Mouse (Mus musculus) Patski (cell line): ENCODE data around the gene Dusp18. TPM values are rescaled to one million over a fixed set of nuclear protein-coding genes. Genes with fewer than 3 reads are reported as not detected.

Experiments used
- ATAC-seq: fragments of 100-300 bp; one replicate; pipeline ENCODE4 v1.8.0; 2021
- CTCF ChIA-PET: fragments of 350-600 bp; sonication (Branson Sonifier 250); formaldehyde crosslinking; loops from one replicate; lab custom pipeline; 2022; ENCODE audit warnings: inconsistent platforms; lab: Charles Lee
- POLR2A ChIA-PET: fragments of 350-600 bp; sonication (Branson Sonifier 250); formaldehyde crosslinking; loops from one replicate; lab custom pipeline; 2022; ENCODE audit warnings: antibody characterized with exemption, inconsistent platforms; lab: Charles Lee
- DNase-seq: peaks from one replicate; pipeline ENCODE4 v3.0.0-alpha.2; 2011; ENCODE audit warnings: low read depth, low spot score
- H3K27me3 ChIP-seq: fragments of 371-371 bp; one replicate; pipeline ENCODE4 v1.5.1; 2021
- CTCF ChIP-seq: fragments of 100-300 bp; IDR thresholded peaks from one replicate; pipeline ENCODE4 v1.5.1; 2021
- in situ Hi-C: fragments of 300-500 bp; cut with MboI; formaldehyde crosslinking; loops from 3 replicates; pipeline ENCODE4 v1.11.1; 2018; ENCODE audit warnings: low pct_unique_long_range_greater_than_20kb, mixed read lengths
- polyA plus RNA-seq: library from polyadenylated mRNA; unstranded; gene quantifications from one replicate; pipeline ENCODE4 v1.2.3, GENCODE M21; 2021

Gene Dusp18
- polyA plus RNA-seq, 1 experiment from 2014 or later: 16.4 TPM

- H3K27me3 ChIP-seq: peaks cover 48% of the 10 kb centered on the region
- POLR2A ChIA-PET: no interaction called here
- CTCF ChIA-PET: no interaction called here
- in situ Hi-C loops: no loop called here
- DNase-seq (no peak), ATAC-seq (no peak)
- no peak for TF ChIP-seq CTCF
Measured at GRCm38 (mm10) chr11:3937321-3937874, 42.4 kb downstream of the Dusp18 start.

- ChIA-PET POLR2A (no interaction called here), CTCF (no interaction called here)
- no peak for ATAC-seq
- peaks cover 63% of the 10 kb centered on the region for H3K27me3 ChIP-seq
- no peak for DNase-seq
- in situ Hi-C loops: no loop called here
- TF ChIP-seq CTCF: no peak
Measured at GRCm38 (mm10) chr11:3941371-3941770, 46.3 kb downstream of the Dusp18 start.

GRCm38 (mm10) chr11:3946386-3946785 lies 51.3 kb downstream of the Dusp18 start:
- ChIA-PET CTCF (no interaction called here), POLR2A (no interaction called here)
- in situ Hi-C loops: no loop called here
- ATAC-seq (no peak), DNase-seq (no peak)
- H3K27me3 ChIP-seq: peaks cover 38% of the 10 kb centered on the region
- no peak for TF ChIP-seq CTCF

Other genes with a start within 250 kb of the Dusp18 start
- gene Morc2a, start 246.0 kb upstream of the Dusp18 start, polyA plus RNA-seq: 41.4 TPM
- gene Osbp2, start 31.3 kb upstream of the Dusp18 start, polyA plus RNA-seq: 0.15 TPM
- gene 4921536K21Rik, start 142 bp upstream of the Dusp18 start, polyA plus RNA-seq: 2.0 TPM
- 25.6 TPM for gene Slc35e4, start 19.4 kb downstream of the Dusp18 start, polyA plus RNA-seq
- 158 TPM for gene Tcn2, start 36.9 kb downstream of the Dusp18 start, polyA plus RNA-seq
- 86.4 TPM for gene Pes1, start 68.7 kb downstream of the Dusp18 start, polyA plus RNA-seq
- 0.15 TPM for gene 4930556J24Rik, start 81.5 kb downstream of the Dusp18 start, polyA plus RNA-seq
- gene Gal3st1, start 88.4 kb downstream of the Dusp18 start, polyA plus RNA-seq: 10.0 TPM
- gene Sec14l4, start 136.2 kb downstream of the Dusp18 start, polyA plus RNA-seq: not detected
- gene Sec14l3, start 169.6 kb downstream of the Dusp18 start, polyA plus RNA-seq: not detected
- gene Mtfp1, start 200.2 kb downstream of the Dusp18 start, polyA plus RNA-seq: 15.1 TPM
- 23.6 TPM for gene Sec14l2, start 228.2 kb downstream of the Dusp18 start, polyA plus RNA-seq
- gene Rnf215, start 240.0 kb downstream of the Dusp18 start, polyA plus RNA-seq: 31.8 TPM